Mouse (Mus musculus): ENCODE results near the gene Ror1. TPM values are rescaled to one million over a fixed set of nuclear protein-coding genes. Genes with fewer than 3 reads are reported as not detected.

Ror1 gene
- polyA plus RNA-seq, 1 experiment from 2014 or later: 2.6 TPM

DNA sequence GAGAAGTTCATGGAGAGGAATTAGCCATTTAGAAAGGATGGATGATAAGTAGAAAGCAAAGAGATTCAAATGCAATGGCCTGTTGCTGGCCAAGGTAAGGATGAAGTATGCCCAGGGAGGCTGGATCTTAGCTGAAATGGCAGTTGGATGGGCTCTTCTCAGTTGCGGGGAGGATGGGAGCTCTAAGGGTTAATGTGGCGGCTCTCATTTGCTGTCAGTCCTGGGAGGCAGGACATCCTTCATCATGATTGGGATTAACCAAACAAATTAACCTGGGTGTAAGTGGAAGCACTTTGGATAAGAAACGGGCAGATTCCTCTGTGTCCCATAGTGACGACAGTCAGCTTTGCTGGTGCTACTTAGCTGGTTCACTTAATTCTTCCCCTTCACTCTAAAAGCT is 112.5 kb downstream of the Ror1 start:
- Histone ChIP-seq H3K9me3 (ENCODE audit: control insufficient read depth, low read length) (no peaks in the 10 kb centered on the region), H3K9ac (ENCODE audit: low read length) (no peak overlapping the region), H3K36me3 (ENCODE audit: control insufficient read depth, insufficient read depth, low read length) (no peaks in the 10 kb centered on the region), H3K4me1 (replicated peaks; ENCODE audit: control insufficient read depth, insufficient read depth) (no peaks in the 10 kb centered on the region), H3K27me3 (ENCODE audit: control insufficient read depth, insufficient read depth, low read length) (no peaks in the 10 kb centered on the region), H3K4me3 (ENCODE audit: low read depth, low read length) (no peak overlapping the region), H3K27ac (replicated peaks) (no peak overlapping the region), H3K4me2 (replicated peaks; ENCODE audit: low read depth) (no peak overlapping the region)
- no peak for ATAC-seq (ENCODE audit: low FRiP score, low TSS enrichment)
- TF ChIP-seq CTCF (IDR thresholded peaks at IDR 0.05; ENCODE audit: low read depth): no peak
- TF ChIP-seq EP300 (optimal IDR thresholded peaks at IDR 0.05): no peak
- WGBS: 55% methylated on average over 4 of the region's 4 CpGs
- DNase-seq (ENCODE audit: low spot score): no peak

DNA sequence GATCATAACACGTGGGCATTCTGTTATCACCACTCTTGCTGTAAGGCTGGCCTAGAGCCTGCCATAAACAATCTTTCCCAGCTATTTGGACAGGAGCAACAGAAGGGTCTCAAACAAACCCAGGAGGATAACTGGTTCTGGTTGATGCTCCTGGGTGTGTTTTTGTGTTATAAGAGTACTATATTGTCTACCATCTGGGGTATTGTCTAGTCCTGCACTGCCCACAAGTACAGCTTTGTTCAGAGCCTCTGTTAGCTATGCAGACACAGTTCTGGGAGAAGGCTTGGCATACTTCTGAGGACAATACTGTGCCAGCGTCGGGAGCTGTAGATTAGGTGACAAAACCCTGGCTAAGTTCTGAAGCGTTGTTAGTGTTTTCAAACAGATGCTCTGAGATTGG is 113.5 kb downstream of the Ror1 start:
- Histone ChIP-seq H3K4me1 (replicated peaks; ENCODE audit: control insufficient read depth, insufficient read depth) (no peaks in the 10 kb centered on the region), H3K27me3 (ENCODE audit: control insufficient read depth, insufficient read depth, low read length) (no peaks in the 10 kb centered on the region), H3K4me2 (replicated peaks; ENCODE audit: low read depth) (no peak overlapping the region), H3K27ac (replicated peaks) (no peak overlapping the region), H3K36me3 (ENCODE audit: control insufficient read depth, insufficient read depth, low read length) (no peaks in the 10 kb centered on the region), H3K4me3 (ENCODE audit: low read depth, low read length) (no peak overlapping the region), H3K9ac (ENCODE audit: low read length) (no peak overlapping the region), H3K9me3 (ENCODE audit: control insufficient read depth, low read length) (no peaks in the 10 kb centered on the region)
- 68% methylated on average over 4 of the region's 4 CpGs for WGBS
- ATAC-seq (ENCODE audit: low FRiP score, low TSS enrichment) (no peak), DNase-seq (ENCODE audit: low spot score) (no peak)
- TF ChIP-seq CTCF (IDR thresholded peaks at IDR 0.05; ENCODE audit: low read depth) (no peak), EP300 (optimal IDR thresholded peaks at IDR 0.05) (no peak)

DNA sequence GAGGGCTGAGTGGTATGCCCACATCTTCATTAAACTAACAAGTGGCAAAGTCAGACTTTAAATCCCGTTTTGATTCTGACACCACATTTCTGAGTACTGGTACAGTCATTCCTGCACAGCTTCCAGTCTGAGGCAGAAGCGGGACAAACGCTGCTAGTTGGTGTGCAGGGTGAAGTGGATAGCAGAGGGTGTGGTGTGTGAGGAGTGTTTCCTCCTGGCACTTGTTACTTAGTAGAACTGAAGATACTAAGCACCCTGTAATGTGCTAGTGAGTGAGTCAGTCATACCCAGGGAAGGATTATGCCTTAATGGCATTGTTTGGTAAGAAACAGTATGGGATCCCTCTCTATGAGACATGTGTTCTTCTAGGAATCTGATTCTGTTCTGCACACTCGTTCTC is 115.7 kb downstream of the Ror1 start:
- H3K4me1 ChIP-seq (replicated peaks; ENCODE audit: control insufficient read depth, insufficient read depth): no peaks in the 10 kb centered on the region
- H3K27me3 ChIP-seq (ENCODE audit: control insufficient read depth, insufficient read depth, low read length): no peaks in the 10 kb centered on the region
- DNase-seq (ENCODE audit: low spot score) (no peak), ATAC-seq (ENCODE audit: low FRiP score, low TSS enrichment) (no peak)
- no peak overlapping the region for H3K9ac ChIP-seq (ENCODE audit: low read length)
- TF ChIP-seq CTCF (IDR thresholded peaks at IDR 0.05; ENCODE audit: low read depth) (no peak), EP300 (optimal IDR thresholded peaks at IDR 0.05) (no peak)
- H3K9me3 ChIP-seq (ENCODE audit: control insufficient read depth, low read length): no peaks in the 10 kb centered on the region
- H3K4me3 ChIP-seq (ENCODE audit: low read depth, low read length): no peak overlapping the region
- H3K27ac ChIP-seq (replicated peaks): no peak overlapping the region
- WGBS: 44% methylated on average over 4 of the region's 4 CpGs
- no peaks in the 10 kb centered on the region for H3K36me3 ChIP-seq (ENCODE audit: control insufficient read depth, insufficient read depth, low read length)
- H3K4me2 ChIP-seq (replicated peaks; ENCODE audit: low read depth): no peak overlapping the region

DNA sequence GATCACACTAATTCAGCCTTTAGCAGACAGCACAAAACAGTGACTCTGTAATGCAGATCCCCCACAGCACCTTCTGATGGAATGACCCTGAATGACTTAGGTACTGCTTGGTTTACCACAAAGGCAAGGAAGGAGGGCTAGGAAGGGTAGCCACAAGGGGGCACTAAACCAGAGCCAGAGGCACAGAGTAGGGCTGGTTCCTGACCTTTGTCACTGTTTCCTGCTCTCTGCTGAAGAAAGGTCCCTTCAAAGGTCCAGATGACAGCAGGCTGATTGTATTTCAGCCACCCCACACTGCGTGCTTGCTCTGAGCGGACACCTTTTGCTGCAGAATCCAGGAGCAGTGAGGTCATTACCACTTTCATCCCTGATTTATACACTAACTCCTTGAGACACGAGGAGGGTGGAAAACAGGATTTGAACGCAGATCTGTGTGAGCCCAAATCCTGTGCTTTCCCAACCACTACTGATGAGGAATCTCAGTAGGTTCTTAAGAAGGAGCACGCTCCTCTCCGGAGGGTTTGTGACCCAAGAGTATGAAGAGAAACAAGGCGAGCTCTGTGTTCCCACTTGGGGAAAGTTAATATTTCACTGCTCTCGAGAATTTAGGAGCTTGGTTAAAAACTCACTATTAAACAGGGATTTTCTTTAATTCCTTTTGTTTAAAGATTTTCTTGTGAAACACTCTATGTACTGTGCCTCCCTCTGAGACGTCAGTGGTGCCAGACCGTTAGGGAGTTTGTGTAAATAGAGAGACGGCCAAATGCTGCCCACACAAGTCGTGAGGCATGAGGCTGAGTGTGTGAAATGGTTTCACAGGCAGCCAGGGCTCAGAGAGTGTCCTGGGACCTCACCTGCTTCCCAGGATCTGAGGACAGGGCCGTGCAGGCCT is 119.0 kb downstream of the Ror1 start:
- ATAC-seq (ENCODE audit: low FRiP score, low TSS enrichment): no peak
- no peak for TF ChIP-seq EP300 (optimal IDR thresholded peaks at IDR 0.05)
- peak; percentile 70 for TF ChIP-seq CTCF (IDR thresholded peaks at IDR 0.05; ENCODE audit: low read depth)
- H3K9me3 ChIP-seq (ENCODE audit: control insufficient read depth, low read length): no peaks in the 10 kb centered on the region
- 39% methylated on average over 13 of the region's 13 CpGs for WGBS
- H3K9ac ChIP-seq (ENCODE audit: low read length): no peak overlapping the region
- H3K4me2 ChIP-seq (replicated peaks; ENCODE audit: low read depth): no peak overlapping the region
- no peaks in the 10 kb centered on the region for H3K36me3 ChIP-seq (ENCODE audit: control insufficient read depth, insufficient read depth, low read length)
- no peak for DNase-seq (ENCODE audit: low spot score)
- H3K27ac ChIP-seq (replicated peaks): 0 out of 2 replicates have a peak overlapping the region, but pooled peaks have one; percentile 13
- H3K27me3 ChIP-seq (ENCODE audit: control insufficient read depth, insufficient read depth, low read length): no peaks in the 10 kb centered on the region
- no peaks in the 10 kb centered on the region for H3K4me1 ChIP-seq (replicated peaks; ENCODE audit: control insufficient read depth, insufficient read depth)
- no peak overlapping the region for H3K4me3 ChIP-seq (ENCODE audit: low read depth, low read length)

DNA sequence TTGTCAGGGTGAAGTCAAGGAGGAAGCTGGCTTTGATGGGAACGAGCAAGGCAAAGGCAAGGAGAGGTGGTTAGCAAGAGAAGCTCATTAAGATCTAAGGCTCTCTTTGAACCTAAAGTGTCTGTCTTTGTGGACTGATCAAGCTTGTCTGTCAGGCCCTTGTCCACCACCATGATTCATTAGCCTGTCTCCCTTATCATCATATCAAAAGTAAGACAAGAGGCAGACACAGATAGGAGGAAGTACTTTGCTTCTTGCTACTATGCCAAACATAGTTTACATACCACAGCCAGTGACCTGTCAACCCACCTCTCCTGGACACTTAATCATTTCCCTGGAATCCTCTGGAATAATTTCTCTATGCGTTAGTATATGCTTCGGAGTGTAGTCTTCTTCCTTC is 121.0 kb downstream of the Ror1 start:
- no peaks in the 10 kb centered on the region for H3K36me3 ChIP-seq (ENCODE audit: control insufficient read depth, insufficient read depth, low read length)
- no peak overlapping the region for H3K27ac ChIP-seq (replicated peaks)
- ATAC-seq (ENCODE audit: low FRiP score, low TSS enrichment) (no peak), DNase-seq (ENCODE audit: low spot score) (no peak)
- H3K4me1 ChIP-seq (replicated peaks; ENCODE audit: control insufficient read depth, insufficient read depth): no peaks in the 10 kb centered on the region
- no peak overlapping the region for H3K4me3 ChIP-seq (ENCODE audit: low read depth, low read length)
- no peak overlapping the region for H3K9ac ChIP-seq (ENCODE audit: low read length)
- TF ChIP-seq CTCF (IDR thresholded peaks at IDR 0.05; ENCODE audit: low read depth): no peak
- TF ChIP-seq EP300 (optimal IDR thresholded peaks at IDR 0.05): no peak
- H3K27me3 ChIP-seq (ENCODE audit: control insufficient read depth, insufficient read depth, low read length): no peaks in the 10 kb centered on the region
- no peaks in the 10 kb centered on the region for H3K9me3 ChIP-seq (ENCODE audit: control insufficient read depth, low read length)
- H3K4me2 ChIP-seq (replicated peaks; ENCODE audit: low read depth): no peak overlapping the region
- WGBS: 50% methylated on average over 3 of the region's 3 CpGs

DNA sequence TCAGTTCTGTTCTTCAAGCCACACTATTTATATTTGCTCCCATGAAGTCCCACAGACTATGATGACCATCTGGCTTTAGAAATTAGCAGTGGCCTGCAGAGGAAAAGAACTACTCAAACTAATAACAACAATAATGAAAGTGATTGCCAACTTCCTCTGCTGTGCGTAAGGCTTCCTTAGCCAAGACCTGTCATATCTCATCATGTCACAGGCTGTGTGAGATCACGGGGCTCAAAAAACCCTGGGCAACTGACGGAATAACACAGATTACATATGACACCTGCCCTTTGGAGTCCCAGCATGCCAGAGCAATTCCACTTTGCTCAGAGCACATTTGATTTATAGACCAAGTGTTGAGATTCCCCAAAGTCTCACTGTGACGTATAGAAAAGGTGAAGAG is 123.4 kb downstream of the Ror1 start:
- Histone ChIP-seq H3K4me2 (replicated peaks; ENCODE audit: low read depth) (no peak overlapping the region), H3K4me1 (replicated peaks; ENCODE audit: control insufficient read depth, insufficient read depth) (0 out of 2 replicates have a peak, but pooled peaks cover 2% of the 10 kb centered on the region), H3K9me3 (ENCODE audit: control insufficient read depth, low read length) (no peaks in the 10 kb centered on the region), H3K4me3 (ENCODE audit: low read depth, low read length) (no peak overlapping the region), H3K27ac (replicated peaks) (no peak overlapping the region), H3K9ac (ENCODE audit: low read length) (no peak overlapping the region), H3K27me3 (ENCODE audit: control insufficient read depth, insufficient read depth, low read length) (no peaks in the 10 kb centered on the region), H3K36me3 (ENCODE audit: control insufficient read depth, insufficient read depth, low read length) (no peaks in the 10 kb centered on the region)
- 70% methylated on average over 4 of the region's 4 CpGs for WGBS
- DNase-seq (ENCODE audit: low spot score) (no peak), ATAC-seq (ENCODE audit: low FRiP score, low TSS enrichment) (no peak)
- TF ChIP-seq CTCF (IDR thresholded peaks at IDR 0.05; ENCODE audit: low read depth): no peak
- TF ChIP-seq EP300 (optimal IDR thresholded peaks at IDR 0.05): no peak

All from stomach, postnatal 0 days (tissue).